Mouse (Mus musculus): ENCODE data around the gene Morn1. TPM values are rescaled to one million over a fixed set of nuclear protein-coding genes. Genes with fewer than 3 reads are reported as not detected.
A peak's percentile ranks its signal among the peaks of the same experiment; 100 is the strongest.
"Not testable (repeated sequence)": the region's sequence is repeated elsewhere in the genome, so short reads cannot be mapped to it uniquely, and the experiment has no call there.

Morn1 gene
- total and polyA plus RNA-seq, 2 experiments from 2014 or later, result 3.3 to 8.6 TPM

DNA sequence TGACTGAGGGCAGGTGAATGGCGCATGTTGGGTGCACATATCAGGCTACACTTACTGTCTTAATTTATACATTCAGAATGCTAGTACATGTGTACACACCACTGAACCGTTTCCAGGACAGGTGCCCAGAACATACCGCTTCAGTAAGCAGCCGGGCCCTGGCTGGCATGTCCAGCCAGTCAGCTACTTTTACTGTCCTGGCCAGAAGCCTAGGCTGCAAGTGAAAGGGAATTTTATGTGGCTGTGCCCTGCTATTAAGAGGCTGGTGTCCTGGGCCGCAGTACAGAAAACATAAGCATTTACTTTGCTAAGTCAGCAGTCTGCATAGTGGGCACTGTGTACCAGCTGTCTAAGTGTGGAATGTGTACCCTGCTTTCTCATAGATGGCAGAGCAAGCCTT is 15.5 kb upstream of the Morn1 start:
- peaks cover 9% of the 10 kb centered on the region for H3K4me1 ChIP-seq (ENCODE audit: insufficient read depth, low read length)
- no peak overlapping the region for H3K9ac ChIP-seq (replicated peaks; ENCODE audit: low read length, poor library complexity, severe bottlenecking)
- H3K4me2 ChIP-seq (ENCODE audit: low read depth, low read length, poor library complexity, severe bottlenecking), result no peak overlapping the region
- DNase-seq (ENCODE audit: low spot score) (no peak), ATAC-seq (ENCODE audit: low FRiP score) (no peak)
- H3K9me3 ChIP-seq (ENCODE audit: low read length), result no peaks in the 10 kb centered on the region
- H3K27ac ChIP-seq (ENCODE audit: low read depth, low read length), result no peak overlapping the region
- no peaks in the 10 kb centered on the region for H3K27me3 ChIP-seq (ENCODE audit: insufficient read depth, low read length)
- H3K4me3 ChIP-seq (ENCODE audit: low read depth, low read length), result no peak overlapping the region
- 88% methylated on average over 5 of the region's 5 CpGs for WGBS
- peaks cover 60% of the 10 kb centered on the region for H3K36me3 ChIP-seq (ENCODE audit: insufficient read depth, low read length)
- TF ChIP-seq CTCF (IDR thresholded peaks at IDR 0.05), result no peak

- ATAC-seq (ENCODE audit: low FRiP score), result no peak
- Histone ChIP-seq H3K4me3 (ENCODE audit: low read depth, low read length) (no peak overlapping the region), H3K27ac (ENCODE audit: low read depth, low read length) (no peak overlapping the region), H3K36me3 (ENCODE audit: insufficient read depth, low read length) (peaks cover 69% of the 10 kb centered on the region), H3K9me3 (ENCODE audit: low read length) (no peaks in the 10 kb centered on the region), H3K27me3 (ENCODE audit: insufficient read depth, low read length) (no peaks in the 10 kb centered on the region), H3K4me2 (ENCODE audit: low read depth, low read length, poor library complexity, severe bottlenecking) (no peak overlapping the region), H3K9ac (replicated peaks; ENCODE audit: low read length, poor library complexity, severe bottlenecking) (no peak overlapping the region), H3K4me1 (ENCODE audit: insufficient read depth, low read length) (no peaks in the 10 kb centered on the region)
- DNase-seq (ENCODE audit: low spot score), result no peak
- 74% methylated on average over 9 of the region's 9 CpGs for WGBS
- no peak for TF ChIP-seq CTCF (IDR thresholded peaks at IDR 0.05)
These were observed 12.0 kb upstream of the Morn1 start for GRCm38 (mm10) chr4:155074418-155074817.

DNA sequence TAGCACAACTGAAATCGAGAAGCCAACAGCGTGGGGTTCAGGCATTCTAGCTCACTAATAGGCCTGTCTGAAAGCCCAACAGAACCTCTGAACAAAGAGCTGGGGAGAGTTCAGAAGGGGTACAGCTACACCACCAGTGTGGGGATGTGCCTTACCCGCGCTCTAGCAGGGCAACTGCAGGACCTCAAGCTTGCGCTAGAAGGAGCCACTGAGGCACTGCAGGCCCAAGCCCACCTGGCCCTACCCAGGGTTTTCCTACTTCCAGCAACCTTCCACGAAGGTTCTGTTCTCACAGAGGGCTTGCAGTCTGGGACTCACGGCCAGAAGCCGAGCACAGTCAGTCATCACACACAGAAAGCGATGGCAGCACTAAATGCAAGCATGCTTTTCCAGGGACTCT is 11.2 kb upstream of the Morn1 start:
- ATAC-seq (ENCODE audit: low FRiP score), result no peak
- H3K9ac ChIP-seq (replicated peaks; ENCODE audit: low read length, poor library complexity, severe bottlenecking), result no peak overlapping the region
- no peak overlapping the region for H3K4me2 ChIP-seq (ENCODE audit: low read depth, low read length, poor library complexity, severe bottlenecking)
- no peak overlapping the region for H3K4me3 ChIP-seq (ENCODE audit: low read depth, low read length)
- no peak for DNase-seq (ENCODE audit: low spot score)
- H3K9me3 ChIP-seq (ENCODE audit: low read length), result no peaks in the 10 kb centered on the region
- no peaks in the 10 kb centered on the region for H3K4me1 ChIP-seq (ENCODE audit: insufficient read depth, low read length)
- H3K36me3 ChIP-seq (ENCODE audit: insufficient read depth, low read length), result peaks cover 66% of the 10 kb centered on the region
- no peak; the same call in 1 of the 2 replicates for TF ChIP-seq CTCF (IDR thresholded peaks at IDR 0.05)
- no peaks in the 10 kb centered on the region for H3K27me3 ChIP-seq (ENCODE audit: insufficient read depth, low read length)
- 86% methylated on average over 9 of the region's 9 CpGs for WGBS
- no peak overlapping the region for H3K27ac ChIP-seq (ENCODE audit: low read depth, low read length)

GRCm38 (mm10) chr4:155075813-155076212 is 10.6 kb upstream of the Morn1 start:
- no peaks in the 10 kb centered on the region for H3K27me3 ChIP-seq (ENCODE audit: insufficient read depth, low read length)
- ATAC-seq (ENCODE audit: low FRiP score) (no peak), DNase-seq (ENCODE audit: low spot score) (no peak)
- H3K27ac ChIP-seq (ENCODE audit: low read depth, low read length), result no peak overlapping the region
- 96% methylated on average over 2 of the region's 2 CpGs for WGBS
- no peak overlapping the region for H3K4me3 ChIP-seq (ENCODE audit: low read depth, low read length)
- no peak overlapping the region for H3K9ac ChIP-seq (replicated peaks; ENCODE audit: low read length, poor library complexity, severe bottlenecking)
- no peaks in the 10 kb centered on the region for H3K4me1 ChIP-seq (ENCODE audit: insufficient read depth, low read length)
- TF ChIP-seq CTCF (IDR thresholded peaks at IDR 0.05), result no peak
- no peaks in the 10 kb centered on the region for H3K9me3 ChIP-seq (ENCODE audit: low read length)
- H3K36me3 ChIP-seq (ENCODE audit: insufficient read depth, low read length), result peaks cover 66% of the 10 kb centered on the region
- H3K4me2 ChIP-seq (ENCODE audit: low read depth, low read length, poor library complexity, severe bottlenecking), result no peak overlapping the region

- ATAC-seq (ENCODE audit: low FRiP score), result no peak
- no peak overlapping the region for H3K4me3 ChIP-seq (ENCODE audit: low read depth, low read length)
- WGBS, result 87% methylated on average over 9 of the region's 9 CpGs
- H3K9me3 ChIP-seq (ENCODE audit: low read length), result no peaks in the 10 kb centered on the region
- DNase-seq (ENCODE audit: low spot score), result no peak
- no peaks in the 10 kb centered on the region for H3K4me1 ChIP-seq (ENCODE audit: insufficient read depth, low read length)
- no peak overlapping the region for H3K27ac ChIP-seq (ENCODE audit: low read depth, low read length)
- TF ChIP-seq CTCF (IDR thresholded peaks at IDR 0.05), result peak; percentile 12; the same call in 1 of the 2 replicates
- H3K4me2 ChIP-seq (ENCODE audit: low read depth, low read length, poor library complexity, severe bottlenecking), result no peak overlapping the region
- no peak overlapping the region for H3K9ac ChIP-seq (replicated peaks; ENCODE audit: low read length, poor library complexity, severe bottlenecking)
- peaks cover 64% of the 10 kb centered on the region for H3K36me3 ChIP-seq (ENCODE audit: insufficient read depth, low read length)
- H3K27me3 ChIP-seq (ENCODE audit: insufficient read depth, low read length), result no peaks in the 10 kb centered on the region
These were observed 9.7 kb upstream of the Morn1 start for GRCm38 (mm10) chr4:155076677-155077076.

DNA sequence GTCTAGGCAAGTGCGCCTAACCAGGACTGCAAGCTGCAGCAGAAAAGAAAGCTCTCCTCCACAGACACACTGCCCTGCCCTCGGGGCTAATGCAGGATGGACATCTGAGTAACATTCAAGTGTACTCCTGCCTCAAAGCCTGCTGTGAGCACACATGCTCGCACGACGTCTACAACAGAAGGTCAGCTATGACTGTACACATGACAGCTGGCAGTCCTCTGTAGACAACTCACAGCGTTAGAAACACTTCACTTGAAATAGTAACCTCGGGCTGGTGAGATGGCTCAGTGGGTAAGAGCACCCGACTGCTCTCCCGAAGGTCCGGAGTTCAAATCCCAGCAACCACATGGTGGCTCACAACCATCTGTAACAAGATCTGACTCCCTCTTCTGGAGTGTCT is 7.6 kb upstream of the Morn1 start:
- not testable (repeated sequence) for H3K4me3 ChIP-seq (ENCODE audit: low read depth, low read length); H3K4me1 ChIP-seq (ENCODE audit: insufficient read depth, low read length); H3K4me2 ChIP-seq (ENCODE audit: low read depth, low read length, poor library complexity, severe bottlenecking); H3K9me3 ChIP-seq (ENCODE audit: low read length); DNase-seq (ENCODE audit: low spot score); H3K27me3 ChIP-seq (ENCODE audit: insufficient read depth, low read length); H3K27ac ChIP-seq (ENCODE audit: low read depth, low read length); ATAC-seq (ENCODE audit: low FRiP score); H3K9ac ChIP-seq (replicated peaks; ENCODE audit: low read length, poor library complexity, severe bottlenecking)
- H3K36me3 ChIP-seq (ENCODE audit: insufficient read depth, low read length), result peaks cover 56% of the 10 kb centered on the region
- 88% methylated on average over 10 of the region's 10 CpGs for WGBS
